Mouse (Mus musculus): Measurements from ENCODE around the gene Zxdc. TPM values are rescaled to one million over a fixed set of nuclear protein-coding genes. Genes with fewer than 3 reads are reported as not detected.

Gene Zxdc
- polyA plus RNA-seq, 1 experiment from 2014 or later: 9.9 TPM

DNA sequence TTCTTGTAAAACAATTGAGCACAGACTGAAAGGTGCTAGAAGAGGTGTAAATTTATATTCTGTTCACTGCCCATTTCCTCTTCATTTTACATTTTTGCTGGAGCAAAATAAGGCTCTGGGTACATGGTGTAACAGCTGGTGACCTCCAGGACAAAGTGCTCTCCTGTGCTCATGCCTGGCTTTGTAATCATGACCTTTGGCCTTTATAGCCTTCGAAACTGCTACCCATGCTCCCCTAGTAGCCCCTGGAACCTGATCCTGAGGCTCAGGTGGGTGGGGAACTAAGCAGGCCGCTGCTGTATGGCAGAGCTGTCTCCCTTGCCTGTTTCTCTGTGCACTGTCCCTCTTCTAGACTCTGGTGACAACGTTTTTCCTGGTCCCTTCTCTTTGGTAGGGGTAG is 24.7 kb downstream of the Zxdc start:
- no peak overlapping the region for H3K9ac ChIP-seq (ENCODE audit: low read length)
- no peak for DNase-seq (ENCODE audit: low spot score)
- no peaks in the 10 kb centered on the region for H3K4me1 ChIP-seq (replicated peaks; ENCODE audit: control insufficient read depth, insufficient read depth, low read length)
- H3K36me3 ChIP-seq (ENCODE audit: control insufficient read depth, insufficient read depth, low read length): peaks cover 22% of the 10 kb centered on the region; the same call in 1 of the 2 replicates
- no peak overlapping the region for H3K4me2 ChIP-seq (ENCODE audit: low read length)
- H3K4me3 ChIP-seq (ENCODE audit: low read depth, low read length): no peak overlapping the region
- 41% methylated on average over 3 of the region's 3 CpGs for WGBS
- no peak overlapping the region for H3K27ac ChIP-seq (ENCODE audit: low read depth)
- no peaks in the 10 kb centered on the region for H3K9me3 ChIP-seq (ENCODE audit: control insufficient read depth, low read length)
- H3K27me3 ChIP-seq (replicated peaks; ENCODE audit: control insufficient read depth, insufficient read depth, low read length): no peaks in the 10 kb centered on the region
- ATAC-seq (replicated peaks; ENCODE audit: low FRiP score, low TSS enrichment, low read depth): no peak

DNA sequence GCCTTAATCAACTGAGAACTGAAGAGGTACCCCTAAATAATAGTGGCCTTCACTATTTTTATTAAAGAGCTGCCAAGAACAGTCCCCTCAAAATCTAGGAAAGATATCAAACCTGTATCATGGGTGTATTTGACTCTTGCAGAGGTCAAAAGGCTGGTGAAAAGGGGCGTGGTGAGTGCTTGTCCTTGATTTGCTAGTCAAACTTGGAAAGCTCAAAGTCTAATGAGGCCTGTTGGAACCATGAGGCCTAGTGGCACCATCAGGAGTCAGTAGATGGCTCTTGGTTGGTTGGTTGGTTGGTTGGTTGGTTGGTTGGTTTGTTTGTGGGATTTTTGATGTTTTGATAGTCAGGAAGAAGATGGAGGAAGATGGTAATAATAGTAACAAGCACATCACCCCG is 26.5 kb downstream of the Zxdc start:
- no peak for ATAC-seq (replicated peaks; ENCODE audit: low FRiP score, low TSS enrichment, low read depth)
- no peak overlapping the region for H3K4me3 ChIP-seq (ENCODE audit: low read depth, low read length)
- no peak overlapping the region for H3K27ac ChIP-seq (ENCODE audit: low read depth)
- no peaks in the 10 kb centered on the region for H3K4me1 ChIP-seq (replicated peaks; ENCODE audit: control insufficient read depth, insufficient read depth, low read length)
- no peak for DNase-seq (ENCODE audit: low spot score)
- H3K27me3 ChIP-seq (replicated peaks; ENCODE audit: control insufficient read depth, insufficient read depth, low read length): no peaks in the 10 kb centered on the region
- H3K9me3 ChIP-seq (ENCODE audit: control insufficient read depth, low read length): no peaks in the 10 kb centered on the region
- peaks cover 15% of the 10 kb centered on the region; the same call in 1 of the 2 replicates for H3K36me3 ChIP-seq (ENCODE audit: control insufficient read depth, insufficient read depth, low read length)
- no peak overlapping the region for H3K9ac ChIP-seq (ENCODE audit: low read length)
- WGBS: 90% methylated on average over 2 of the region's 2 CpGs
- no peak overlapping the region for H3K4me2 ChIP-seq (ENCODE audit: low read length)

DNA sequence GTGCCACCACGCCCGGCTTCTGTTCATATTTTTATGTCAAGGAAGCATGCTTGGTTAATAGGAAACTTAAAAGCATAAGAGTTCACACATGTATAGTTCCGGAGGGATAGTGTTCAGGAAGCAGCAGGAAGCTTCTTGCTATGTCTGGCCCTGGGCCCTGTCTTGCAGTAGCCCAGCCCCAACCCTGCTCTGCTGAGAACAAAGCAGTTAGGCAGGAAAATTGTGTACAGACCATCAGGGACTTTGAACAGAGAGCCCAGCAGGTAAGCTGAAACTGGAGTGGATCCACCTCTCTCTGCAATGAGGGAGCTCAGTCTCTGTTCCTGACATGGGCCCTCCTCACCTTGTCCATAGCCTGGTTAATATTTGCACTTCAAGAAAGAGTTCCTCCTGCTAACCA is 28.0 kb downstream of the Zxdc start:
- Histone ChIP-seq H3K36me3 (ENCODE audit: control insufficient read depth, insufficient read depth, low read length) (peaks cover 26% of the 10 kb centered on the region; the same call in 1 of the 2 replicates), H3K4me2 (ENCODE audit: low read length) (no peak overlapping the region), H3K27me3 (replicated peaks; ENCODE audit: control insufficient read depth, insufficient read depth, low read length) (no peaks in the 10 kb centered on the region), H3K9ac (ENCODE audit: low read length) (no peak overlapping the region), H3K9me3 (ENCODE audit: control insufficient read depth, low read length) (no peaks in the 10 kb centered on the region), H3K4me3 (ENCODE audit: low read depth, low read length) (no peak overlapping the region), H3K27ac (ENCODE audit: low read depth) (no peak overlapping the region), H3K4me1 (replicated peaks; ENCODE audit: control insufficient read depth, insufficient read depth, low read length) (no peaks in the 10 kb centered on the region)
- DNase-seq (ENCODE audit: low spot score) (no peak), ATAC-seq (replicated peaks; ENCODE audit: low FRiP score, low TSS enrichment, low read depth) (0 out of 2 replicates have a peak, but pooled peaks have one; percentile 59)
- 82% methylated on average over 3 of the region's 3 CpGs for WGBS

DNA sequence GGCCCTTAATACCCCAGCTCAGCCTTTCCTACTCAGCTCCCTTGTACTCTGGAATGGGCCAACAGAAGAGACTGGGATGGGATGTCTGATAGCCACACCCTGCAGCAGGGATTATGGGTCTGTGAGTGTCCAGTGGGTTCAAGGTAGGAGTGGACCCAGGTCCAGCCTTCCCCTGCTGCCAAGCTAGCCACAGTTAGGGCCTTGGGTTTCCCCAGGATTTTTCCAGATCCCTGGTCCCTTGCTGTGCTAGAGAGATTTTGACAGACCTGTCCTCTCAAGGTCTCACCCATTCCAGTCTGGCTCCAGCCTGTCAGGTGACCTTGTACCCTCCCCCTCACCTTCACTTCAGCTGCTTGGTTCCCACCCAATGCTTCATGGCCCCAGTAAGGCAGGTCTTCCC is 39.3 kb downstream of the Zxdc start:
- Histone ChIP-seq H3K27me3 (replicated peaks; ENCODE audit: control insufficient read depth, insufficient read depth, low read length) (no peaks in the 10 kb centered on the region), H3K27ac (ENCODE audit: low read depth) (no peak overlapping the region), H3K9ac (ENCODE audit: low read length) (no peak overlapping the region), H3K4me3 (ENCODE audit: low read depth, low read length) (no peak overlapping the region), H3K4me2 (ENCODE audit: low read length) (no peak overlapping the region), H3K9me3 (ENCODE audit: control insufficient read depth, low read length) (no peaks in the 10 kb centered on the region), H3K36me3 (ENCODE audit: control insufficient read depth, insufficient read depth, low read length) (peaks cover 11% of the 10 kb centered on the region; the same call in 1 of the 2 replicates), H3K4me1 (replicated peaks; ENCODE audit: control insufficient read depth, insufficient read depth, low read length) (no peaks in the 10 kb centered on the region)
- DNase-seq (ENCODE audit: low spot score): no peak
- ATAC-seq (replicated peaks; ENCODE audit: low FRiP score, low TSS enrichment, low read depth): no peak

DNA sequence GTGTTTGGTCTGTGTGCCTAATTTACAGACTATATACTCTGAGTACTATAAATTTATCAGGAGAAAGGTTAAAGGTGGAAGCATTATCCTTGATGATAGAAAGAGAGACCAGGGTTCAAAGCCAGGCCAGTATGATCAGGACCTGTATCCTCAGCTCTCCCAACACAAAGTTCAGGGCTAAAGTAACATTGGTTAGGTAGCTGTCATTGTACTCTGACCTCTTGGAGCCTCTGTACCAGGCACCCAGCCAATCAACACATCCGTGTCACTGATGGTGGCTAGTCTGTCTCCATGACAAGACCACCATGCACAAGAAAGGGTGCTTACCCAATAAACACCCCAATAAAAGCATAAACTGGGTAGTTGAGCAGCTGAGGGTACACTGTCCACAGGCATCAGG is 41.7 kb downstream of the Zxdc start:
- H3K36me3 ChIP-seq (ENCODE audit: control insufficient read depth, insufficient read depth, low read length): no peaks in the 10 kb centered on the region
- no peaks in the 10 kb centered on the region for H3K9me3 ChIP-seq (ENCODE audit: control insufficient read depth, low read length)
- no peaks in the 10 kb centered on the region for H3K27me3 ChIP-seq (replicated peaks; ENCODE audit: control insufficient read depth, insufficient read depth, low read length)
- H3K27ac ChIP-seq (ENCODE audit: low read depth): no peak overlapping the region
- 81% methylated on average over 1 of the region's 1 CpGs for WGBS
- ATAC-seq (replicated peaks; ENCODE audit: low FRiP score, low TSS enrichment, low read depth) (no peak), DNase-seq (ENCODE audit: low spot score) (no peak)
- H3K9ac ChIP-seq (ENCODE audit: low read length): no peak overlapping the region
- no peak overlapping the region for H3K4me3 ChIP-seq (ENCODE audit: low read depth, low read length)
- H3K4me2 ChIP-seq (ENCODE audit: low read length): no peak overlapping the region
- H3K4me1 ChIP-seq (replicated peaks; ENCODE audit: control insufficient read depth, insufficient read depth, low read length): no peaks in the 10 kb centered on the region

DNA sequence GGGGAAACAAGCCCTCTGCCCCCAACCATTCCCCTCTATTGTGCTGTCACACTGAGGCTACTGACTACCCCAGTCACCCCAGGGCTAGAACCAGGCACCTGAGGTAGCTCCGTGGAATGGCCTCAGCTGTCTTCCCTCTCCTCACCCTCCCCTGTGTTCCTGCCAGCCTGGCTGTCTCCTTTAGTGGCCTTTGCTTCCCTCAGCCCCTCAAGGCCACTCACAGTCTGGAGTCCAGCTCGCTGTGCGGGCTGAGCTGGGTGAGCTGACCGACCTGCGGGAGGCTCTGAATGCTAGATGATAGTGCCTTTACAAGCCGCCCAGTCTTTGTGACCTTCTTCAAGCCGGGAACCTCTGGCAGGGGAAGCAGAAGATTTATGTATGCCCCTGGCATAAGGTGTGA is 42.6 kb downstream of the Zxdc start:
- Histone ChIP-seq H3K4me1 (replicated peaks; ENCODE audit: control insufficient read depth, insufficient read depth, low read length) (no peaks in the 10 kb centered on the region), H3K4me2 (ENCODE audit: low read length) (no peak overlapping the region), H3K27me3 (replicated peaks; ENCODE audit: control insufficient read depth, insufficient read depth, low read length) (no peaks in the 10 kb centered on the region), H3K27ac (ENCODE audit: low read depth) (no peak overlapping the region), H3K9ac (ENCODE audit: low read length) (no peak overlapping the region), H3K4me3 (ENCODE audit: low read depth, low read length) (no peak overlapping the region), H3K36me3 (ENCODE audit: control insufficient read depth, insufficient read depth, low read length) (no peaks in the 10 kb centered on the region), H3K9me3 (ENCODE audit: control insufficient read depth, low read length) (no peaks in the 10 kb centered on the region)
- whole genome bisulfite sequencing: 59% methylated on average over 7 of the region's 7 CpGs
- no peak for ATAC-seq (replicated peaks; ENCODE audit: low FRiP score, low TSS enrichment, low read depth)
- no peak for DNase-seq (ENCODE audit: low spot score)

DNA sequence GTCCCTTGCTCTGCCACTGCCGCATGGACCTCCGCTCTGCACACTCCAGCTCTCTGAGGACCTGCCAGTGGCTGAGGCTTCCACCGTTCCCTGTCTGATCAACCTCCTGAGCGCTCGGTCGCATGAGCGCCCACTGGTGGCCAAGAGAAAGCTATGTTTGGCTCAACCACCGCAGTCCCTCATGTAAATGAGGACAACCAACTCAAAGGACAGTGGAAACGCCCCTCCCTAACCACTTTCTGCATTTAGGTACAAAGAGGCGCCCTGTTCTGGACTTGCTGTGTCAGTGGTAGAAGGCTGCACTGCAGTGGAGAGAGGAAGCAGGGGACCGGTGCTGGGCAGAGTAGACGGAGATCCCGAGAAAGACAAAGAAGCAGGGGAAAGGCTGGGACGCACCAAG is 53.3 kb downstream of the Zxdc start:
- H3K4me2 ChIP-seq (ENCODE audit: low read length): peak overlapping the region; percentile 43
- H3K27ac ChIP-seq (ENCODE audit: low read depth): no peak overlapping the region
- 6% methylated on average over 14 of the region's 14 CpGs for WGBS
- peak overlapping the region; percentile 17; the same call in 1 of the 2 replicates for H3K4me3 ChIP-seq (ENCODE audit: low read depth, low read length)
- ATAC-seq (replicated peaks; ENCODE audit: low FRiP score, low TSS enrichment, low read depth) (peak; percentile 63), DNase-seq (ENCODE audit: low spot score) (peak; percentile 84)
- H3K9ac ChIP-seq (ENCODE audit: low read length): no peak overlapping the region
- peaks cover 10% of the 10 kb centered on the region for H3K27me3 ChIP-seq (replicated peaks; ENCODE audit: control insufficient read depth, insufficient read depth, low read length)
- H3K36me3 ChIP-seq (ENCODE audit: control insufficient read depth, insufficient read depth, low read length): no peaks in the 10 kb centered on the region
- H3K4me1 ChIP-seq (replicated peaks; ENCODE audit: control insufficient read depth, insufficient read depth, low read length): no peaks in the 10 kb centered on the region
- H3K9me3 ChIP-seq (ENCODE audit: control insufficient read depth, low read length): no peaks in the 10 kb centered on the region

DNA sequence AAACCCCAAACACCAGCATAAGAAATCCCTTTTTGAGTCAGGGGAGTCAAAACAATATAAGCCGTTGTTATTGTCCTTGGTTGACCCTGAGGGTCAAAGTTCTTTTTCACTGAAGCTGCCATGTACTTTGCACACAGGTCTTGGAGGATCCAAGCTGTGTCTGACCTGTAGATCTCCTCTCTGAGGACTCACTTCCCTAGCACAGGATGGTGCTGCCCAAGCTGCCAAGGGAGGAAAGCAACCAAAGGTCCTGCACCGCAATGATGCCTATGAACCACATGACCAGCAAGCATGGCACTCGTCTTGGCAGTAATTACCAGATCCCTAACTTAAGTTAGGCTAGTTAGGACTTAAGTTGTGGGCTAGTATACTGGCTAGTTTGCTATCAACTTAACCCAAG is 56.1 kb downstream of the Zxdc start:
- H3K4me1 ChIP-seq (replicated peaks; ENCODE audit: control insufficient read depth, insufficient read depth, low read length): 0 out of 2 replicates have a peak, but pooled peaks cover 4% of the 10 kb centered on the region
- H3K9ac ChIP-seq (ENCODE audit: low read length): no peak overlapping the region
- no peak overlapping the region for H3K4me3 ChIP-seq (ENCODE audit: low read depth, low read length)
- ATAC-seq (replicated peaks; ENCODE audit: low FRiP score, low TSS enrichment, low read depth) (no peak), DNase-seq (ENCODE audit: low spot score) (no peak)
- H3K4me2 ChIP-seq (ENCODE audit: low read length): no peak overlapping the region
- H3K36me3 ChIP-seq (ENCODE audit: control insufficient read depth, insufficient read depth, low read length): no peaks in the 10 kb centered on the region
- H3K27ac ChIP-seq (ENCODE audit: low read depth): no peak overlapping the region
- WGBS: 87% methylated on average over 3 of the region's 3 CpGs
- peaks cover 15% of the 10 kb centered on the region for H3K27me3 ChIP-seq (replicated peaks; ENCODE audit: control insufficient read depth, insufficient read depth, low read length)
- no peaks in the 10 kb centered on the region for H3K9me3 ChIP-seq (ENCODE audit: control insufficient read depth, low read length)

DNA sequence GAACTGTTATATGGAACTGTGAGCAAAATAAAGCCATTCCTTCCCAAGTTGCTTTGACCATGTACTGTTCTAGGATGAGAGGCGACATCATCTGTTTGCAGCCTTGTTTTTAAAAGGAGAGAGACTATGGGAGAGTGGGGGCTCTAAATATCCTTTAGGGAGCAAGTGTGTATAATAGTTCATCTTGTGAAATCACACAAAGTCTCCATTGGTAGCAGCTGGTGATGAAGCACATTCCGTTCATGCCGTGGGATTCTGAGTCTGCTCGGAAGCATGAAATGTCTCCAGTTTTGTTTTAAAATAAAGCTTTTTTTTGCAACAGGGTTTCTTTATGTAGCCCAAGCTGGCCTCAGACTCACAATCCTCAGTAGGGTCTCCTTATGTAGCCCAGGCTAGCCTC is 56.7 kb downstream of the Zxdc start:
- no peaks in the 10 kb centered on the region for H3K9me3 ChIP-seq (ENCODE audit: control insufficient read depth, low read length)
- no peak overlapping the region for H3K27ac ChIP-seq (ENCODE audit: low read depth)
- H3K4me2 ChIP-seq (ENCODE audit: low read length): no peak overlapping the region
- 62% methylated on average over 4 of the region's 4 CpGs for WGBS
- DNase-seq (ENCODE audit: low spot score): no peak
- no peak overlapping the region for H3K9ac ChIP-seq (ENCODE audit: low read length)
- no peak for ATAC-seq (replicated peaks; ENCODE audit: low FRiP score, low TSS enrichment, low read depth)
- no peaks in the 10 kb centered on the region for H3K36me3 ChIP-seq (ENCODE audit: control insufficient read depth, insufficient read depth, low read length)
- H3K4me3 ChIP-seq (ENCODE audit: low read depth, low read length): no peak overlapping the region
- peaks cover 15% of the 10 kb centered on the region for H3K27me3 ChIP-seq (replicated peaks; ENCODE audit: control insufficient read depth, insufficient read depth, low read length)
- H3K4me1 ChIP-seq (replicated peaks; ENCODE audit: control insufficient read depth, insufficient read depth, low read length): 0 out of 2 replicates have a peak, but pooled peaks cover 4% of the 10 kb centered on the region

All from intestine, embryonic 14.5 days (tissue).